Mouse (Mus musculus) heart, adult 11 months (tissue): ENCODE measurements at regions not wholly inside any gene's neighbourhood (a gene's known extent, or its start where the extent isn't known, plus 50 kb on each side); places are given as distances from the start of the nearest gene placed in this dataset.

ENCODE experiments used
- DNase-seq: peaks from one replicate; pipeline ENCODE4 v3.0.0; 2022

DNA sequence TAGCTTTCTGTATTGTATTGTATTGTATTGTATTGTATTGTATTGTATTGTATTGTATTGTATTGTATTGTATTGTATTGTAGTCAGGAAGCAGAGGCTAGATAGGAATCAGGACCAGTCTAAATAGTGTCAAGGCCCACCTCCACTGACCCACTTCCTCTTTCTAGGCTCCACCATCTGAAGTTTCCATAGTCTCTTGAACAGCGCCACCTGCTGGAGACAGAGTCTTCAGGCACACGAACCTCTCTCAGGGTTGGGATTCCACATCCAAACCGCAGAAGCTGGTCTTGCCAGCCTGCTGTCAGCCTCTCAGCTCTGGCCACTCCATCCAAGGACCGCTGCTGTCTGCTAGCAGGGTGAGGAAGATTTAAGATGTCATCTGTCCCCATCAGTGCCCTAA is 234.6 kb downstream of the Cdh26 start:
- no peak for DNase-seq

GRCm38 (mm10) chr2:178668451-178668850 is 238.1 kb downstream of the Cdh26 start:
- no peak for DNase-seq

GRCm38 (mm10) chr2:178670952-178671351 is 240.6 kb downstream of the Cdh26 start:
- DNase-seq = no peak

GRCm38 (mm10) chr2:178673621-178674020 is 243.3 kb downstream of the Cdh26 start:
- DNase-seq = no peak

DNA sequence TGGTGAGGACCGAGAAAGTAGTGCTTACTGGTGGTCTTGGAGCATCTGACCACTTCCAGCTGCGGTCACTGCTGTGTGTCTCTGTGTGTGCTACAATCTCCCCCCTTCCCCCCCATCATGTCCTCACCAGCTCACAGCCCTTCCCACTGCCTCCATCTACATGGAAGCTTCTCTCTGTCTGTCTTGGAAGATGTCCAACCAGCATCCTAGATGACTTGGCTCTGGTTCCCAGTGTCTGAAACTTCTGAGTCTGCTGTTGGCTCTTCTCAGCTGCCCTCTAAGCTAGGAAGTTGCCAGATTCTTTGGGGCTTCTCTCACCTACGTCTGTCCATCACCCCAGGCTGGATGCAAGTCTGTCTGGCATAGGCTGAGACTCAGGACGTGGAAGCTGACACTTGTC is 244.3 kb downstream of the Cdh26 start:
- DNase-seq = no peak

DNA sequence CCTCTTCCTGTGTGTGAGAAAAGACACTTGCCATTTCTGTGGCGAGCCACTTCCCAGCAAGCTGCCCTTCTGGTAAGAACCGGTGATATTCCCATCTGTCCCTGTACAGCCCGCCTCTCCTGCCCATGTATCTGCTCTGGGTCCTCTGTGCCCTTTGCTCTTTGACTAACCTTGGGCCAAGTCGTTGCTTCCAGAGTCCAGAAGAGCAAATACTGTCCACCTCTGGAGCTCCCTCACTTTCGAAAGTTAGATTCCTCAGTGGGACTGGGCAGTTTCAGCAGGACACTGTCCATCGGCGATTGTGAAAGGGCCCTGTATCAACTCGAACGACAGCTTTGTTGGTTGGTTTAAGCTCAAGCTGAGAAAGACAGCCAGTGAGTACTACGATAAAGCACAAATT is 246.6 kb downstream of the Cdh26 start:
- DNase-seq = no peak

DNA sequence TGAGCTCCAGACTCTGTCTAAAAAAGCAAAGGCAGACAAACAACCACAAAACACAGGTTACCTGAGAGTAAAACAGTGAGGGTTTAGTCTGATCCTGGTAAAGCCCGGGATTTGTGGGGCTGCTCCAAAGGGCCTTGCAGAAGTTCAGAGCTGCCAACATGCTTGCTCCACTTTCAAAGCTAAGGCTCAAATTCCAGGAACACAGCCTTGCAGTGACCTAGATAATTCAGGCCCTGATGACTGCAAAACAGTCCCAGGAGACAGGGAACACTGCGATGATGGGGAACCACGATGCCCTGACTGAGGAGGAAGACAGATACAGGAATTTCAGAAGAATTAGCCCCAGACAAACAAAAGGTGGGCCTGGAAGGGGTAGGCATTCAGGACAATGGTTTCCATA is 250.0 kb downstream of the Cdh26 start:
- DNase-seq = no peak

DNA sequence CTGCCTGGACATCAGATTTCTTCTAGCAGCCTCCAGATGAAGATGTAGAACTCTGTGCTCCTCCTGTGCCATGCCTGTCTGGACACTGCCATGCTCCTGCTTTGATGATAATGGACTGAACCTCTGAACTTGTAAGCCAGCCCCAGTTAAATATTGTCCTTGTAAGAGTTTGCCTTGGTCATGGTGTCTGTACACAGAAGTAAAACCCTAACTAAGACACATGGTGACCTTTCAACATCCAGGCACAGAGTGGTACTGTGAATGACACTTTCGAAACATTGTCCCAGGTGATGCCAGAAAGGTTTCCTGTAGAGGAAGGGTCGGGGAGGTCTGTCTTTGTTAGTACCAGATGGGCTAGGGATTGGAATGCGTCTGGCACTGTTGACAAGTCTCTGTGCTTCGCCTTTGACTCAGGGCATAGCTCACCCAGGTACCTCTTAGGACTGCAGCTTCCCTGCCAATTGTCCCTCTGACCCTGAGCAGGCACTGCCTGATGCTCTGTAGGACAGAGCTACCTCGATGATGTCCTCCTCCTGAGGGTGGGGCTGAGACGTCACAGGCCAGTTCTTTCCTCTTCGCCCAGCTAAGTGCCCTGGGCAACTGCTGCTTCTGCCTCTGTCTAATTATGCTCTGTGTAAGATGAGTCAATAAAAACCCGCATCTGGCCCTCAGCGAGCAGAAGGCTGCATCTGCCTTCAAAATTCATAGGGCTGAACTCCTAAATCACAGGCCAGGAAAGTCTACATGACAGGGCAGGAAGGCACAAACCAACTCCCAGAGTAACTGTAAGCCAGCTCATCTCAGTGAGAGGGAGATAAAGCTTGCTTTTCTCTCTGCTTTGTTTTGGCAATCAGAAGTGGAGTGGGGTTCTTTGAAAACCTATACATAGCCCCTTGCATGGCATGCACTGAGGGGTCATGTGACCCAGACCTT is 254.0 kb downstream of the Cdh26 start:
- no peak for DNase-seq

DNA sequence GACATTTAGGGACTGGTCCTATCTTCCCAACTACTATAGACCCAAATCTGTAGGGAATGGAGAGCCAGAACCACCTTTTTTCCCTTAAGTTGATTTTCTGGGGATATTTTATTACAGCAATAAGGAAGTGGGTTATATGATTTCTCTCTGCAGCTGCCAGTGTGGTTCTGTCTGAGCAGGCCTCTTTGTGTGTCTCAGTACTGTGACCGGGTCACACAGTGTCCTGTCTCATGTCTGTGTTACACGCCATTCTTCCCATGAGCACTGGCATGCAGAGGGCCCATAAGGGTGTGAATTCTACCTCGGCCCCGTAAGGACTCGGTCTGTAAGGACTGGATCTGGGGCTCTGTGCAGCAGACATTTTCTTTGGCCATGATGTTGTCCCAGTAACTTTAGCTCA is 254.9 kb downstream of the Cdh26 start:
- DNase-seq = no peak

DNA sequence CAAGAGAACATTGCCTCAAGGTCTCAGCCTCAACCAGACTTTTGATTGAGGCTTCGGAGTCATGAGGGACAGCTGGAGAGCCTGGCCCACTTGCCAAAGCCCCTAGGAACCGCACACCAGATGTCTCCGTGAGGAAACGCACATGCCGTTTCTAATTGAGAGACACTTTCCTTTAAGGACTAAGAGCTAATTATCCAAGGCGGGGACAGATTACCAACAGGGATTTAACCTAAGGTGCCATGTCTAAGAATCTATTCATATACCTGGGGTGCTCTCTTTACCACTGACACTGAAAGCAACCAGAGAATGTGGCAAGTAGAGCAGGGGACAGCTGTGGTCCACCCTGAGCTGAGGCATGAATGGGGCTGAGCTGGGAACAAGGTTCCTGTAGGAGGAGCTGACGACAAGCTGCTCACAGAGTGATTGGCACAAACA is 255.9 kb downstream of the Cdh26 start:
- no peak for DNase-seq

DNA sequence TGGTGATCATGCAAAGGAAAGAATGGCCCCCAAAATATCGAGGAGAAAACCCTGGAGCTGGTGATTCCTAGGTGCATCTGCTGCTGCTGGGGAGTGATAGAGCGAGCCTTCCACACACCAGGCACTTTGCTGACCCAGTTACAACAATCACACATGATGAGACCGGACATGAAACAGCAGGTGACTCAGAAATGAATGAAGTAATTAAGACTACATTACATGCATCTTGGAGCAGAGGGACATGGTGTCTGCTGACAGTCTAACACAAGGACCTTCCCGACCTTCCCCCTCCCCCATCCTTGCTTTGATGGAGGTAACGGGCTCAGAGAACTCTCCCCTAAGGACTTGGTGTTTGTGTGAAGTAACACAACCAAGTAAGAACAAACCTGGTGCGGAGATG is 258.3 kb downstream of the Cdh26 start:
- DNase-seq = no peak

GRCm38 (mm10) chr2:178691190-178691864 is 261.0 kb downstream of the Cdh26 start:
- no peak for DNase-seq

GRCm38 (mm10) chr2:178691865-178692228 is 261.5 kb downstream of the Cdh26 start:
- DNase-seq = no peak

DNA sequence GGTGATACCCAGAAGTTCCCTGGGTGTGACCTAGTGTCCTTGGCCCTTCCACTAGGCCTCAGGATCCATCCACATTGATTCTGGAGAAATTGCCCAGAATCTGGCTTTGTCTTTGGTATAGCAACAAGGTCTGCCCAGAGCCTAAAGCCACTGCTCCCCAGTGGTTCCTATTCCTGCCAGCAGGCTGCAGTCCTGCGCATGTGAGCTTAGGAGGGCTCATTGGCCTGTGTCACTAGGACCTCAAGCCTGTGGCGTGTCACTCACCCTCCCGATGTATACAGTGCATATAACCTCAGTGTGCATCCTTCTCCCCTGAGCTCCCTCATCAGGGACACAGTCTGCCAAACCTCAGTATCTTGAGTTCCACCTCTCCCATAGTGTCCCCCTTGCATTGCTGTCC is 261.9 kb downstream of the Cdh26 start:
- DNase-seq = no peak

GRCm38 (mm10) chr2:178698648-178699047 is 268.3 kb downstream of the Cdh26 start:
- DNase-seq = peak; percentile 98

- DNase-seq = no peak
Observed at GRCm38 (mm10) chr2:178700825-178701224, 270.5 kb downstream of the Cdh26 start.

- no peak for DNase-seq
Observed at GRCm38 (mm10) chr2:178704510-178704909, 274.2 kb downstream of the Cdh26 start.

- DNase-seq = no peak
Observed at GRCm38 (mm10) chr2:178708649-178709048, 278.3 kb downstream of the Cdh26 start.

DNA sequence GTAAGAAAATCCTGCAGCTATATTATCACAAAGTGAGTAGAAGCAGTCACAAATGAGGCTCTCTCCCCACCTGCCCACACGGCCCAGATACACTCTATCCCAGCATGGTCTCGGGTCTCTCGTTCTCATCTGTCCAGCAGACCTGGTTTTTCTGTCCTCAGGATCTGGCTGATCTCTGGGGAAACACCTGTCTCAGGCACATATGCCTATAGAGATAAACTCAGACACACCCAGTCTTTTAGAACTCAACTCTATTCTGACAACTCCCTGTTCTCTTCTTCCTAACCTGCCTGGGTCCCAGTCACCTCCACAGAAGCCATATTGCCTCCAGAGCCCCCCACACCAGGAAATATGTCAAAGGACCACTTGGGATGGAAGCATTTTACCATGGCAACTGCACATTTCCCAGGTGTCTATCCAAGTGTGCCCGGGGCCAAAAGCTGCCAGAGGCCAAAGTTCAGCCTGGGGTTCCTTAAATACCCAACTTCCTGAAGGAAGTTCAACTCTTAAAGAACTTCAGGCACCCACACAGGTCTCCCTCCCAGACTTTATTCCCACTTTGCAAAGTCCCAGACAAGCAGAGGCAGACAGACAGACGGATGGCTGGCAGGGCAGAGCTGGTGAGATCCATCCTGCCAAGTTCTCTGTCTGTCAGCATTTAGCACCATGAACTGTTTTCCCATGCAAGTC is 279.0 kb downstream of the Cdh26 start:
- DNase-seq = no peak

DNA sequence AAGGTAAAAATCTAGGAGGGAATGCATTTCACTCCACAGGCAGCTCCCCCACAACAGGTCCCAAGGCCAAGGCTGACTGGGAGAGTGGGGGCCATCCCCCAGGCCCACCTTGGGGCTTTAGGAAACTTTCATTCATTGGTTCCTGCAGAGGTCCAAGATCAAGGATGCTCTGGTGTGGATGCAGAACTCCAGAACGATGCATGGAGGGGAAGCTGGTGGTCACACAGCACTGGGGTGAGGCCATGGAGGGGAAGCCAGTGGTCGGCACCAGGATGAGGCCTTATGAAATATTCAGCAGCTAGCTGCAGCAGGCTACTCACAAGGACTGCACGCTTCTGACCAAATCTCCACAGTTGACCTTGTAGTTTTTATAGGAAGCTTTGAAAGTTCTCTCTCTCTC is 279.7 kb downstream of the Cdh26 start:
- DNase-seq = no peak

GRCm38 (mm10) chr2:178711587-178712080 is 281.3 kb downstream of the Cdh26 start:
- DNase-seq = no peak

- no peak for DNase-seq
Observed at GRCm38 (mm10) chr2:178712391-178712892, 282.1 kb downstream of the Cdh26 start.
